Mouse (Mus musculus): ENCODE results near the gene Gm12355. TPM values are rescaled to one million over a fixed set of nuclear protein-coding genes. Genes with fewer than 3 reads are reported as not detected.
"Not testable (repeated sequence)": the region's sequence is repeated elsewhere in the genome, so short reads cannot be mapped to it uniquely, and the experiment has no call there.

Gm12355 gene
- polyA plus RNA-seq, 1 experiment from 2014 or later = 5.0 TPM

- Histone ChIP-seq H3K4me2 (no peak overlapping the region), H3K27ac (no peak overlapping the region), H3K36me3 (no peaks in the 10 kb centered on the region), H3K4me3 (replicated peaks) (no peak overlapping the region), H3K4me1 (no peaks in the 10 kb centered on the region), H3K27me3 (replicated peaks) (no peaks in the 10 kb centered on the region), H3K9me3 (no peaks in the 10 kb centered on the region), H3K9ac (no peak overlapping the region)
- ATAC-seq (ENCODE audit: insufficient read depth, low FRiP score, low read depth) = no peak
- WGBS = 57% methylated on average over 5 of the region's 5 CpGs
These were observed 14.6 kb upstream of the Gm12355 start for GRCm38 (mm10) chr11:98640091-98640490.

- 75% methylated on average over 1 of the region's 1 CpGs for WGBS
- Histone ChIP-seq H3K9ac (no peak overlapping the region), H3K9me3 (no peaks in the 10 kb centered on the region), H3K27ac (no peak overlapping the region), H3K4me3 (replicated peaks) (no peak overlapping the region), H3K27me3 (replicated peaks) (no peaks in the 10 kb centered on the region), H3K4me2 (no peak overlapping the region), H3K36me3 (no peaks in the 10 kb centered on the region), H3K4me1 (no peaks in the 10 kb centered on the region)
- no peak for ATAC-seq (ENCODE audit: insufficient read depth, low FRiP score, low read depth)
These were observed 12.0 kb upstream of the Gm12355 start for GRCm38 (mm10) chr11:98637501-98637900.

- not testable (repeated sequence) for ATAC-seq (ENCODE audit: insufficient read depth, low FRiP score, low read depth); H3K4me2 ChIP-seq; H3K9ac ChIP-seq; H3K4me3 ChIP-seq (replicated peaks); H3K27me3 ChIP-seq (replicated peaks); H3K4me1 ChIP-seq; H3K27ac ChIP-seq; H3K36me3 ChIP-seq; H3K9me3 ChIP-seq
- WGBS = 31% methylated on average over 10 of the region's 10 CpGs
These were observed 10.0 kb upstream of the Gm12355 start for GRCm38 (mm10) chr11:98635312-98635970.

GRCm38 (mm10) chr11:98630646-98631045, 5.2 kb upstream of the Gm12355 start:
- no peak overlapping the region for H3K4me2 ChIP-seq
- H3K4me1 ChIP-seq = no peaks in the 10 kb centered on the region
- no peaks in the 10 kb centered on the region for H3K27me3 ChIP-seq (replicated peaks)
- no peak overlapping the region for H3K9ac ChIP-seq
- H3K9me3 ChIP-seq = no peaks in the 10 kb centered on the region
- no peaks in the 10 kb centered on the region for H3K36me3 ChIP-seq
- no peak overlapping the region for H3K27ac ChIP-seq
- H3K4me3 ChIP-seq (replicated peaks) = no peak overlapping the region
- 87% methylated on average over 5 of the region's 5 CpGs for WGBS
- no peak for ATAC-seq (ENCODE audit: insufficient read depth, low FRiP score, low read depth)

GRCm38 (mm10) chr11:98628706-98629105, 3.2 kb upstream of the Gm12355 start:
- H3K4me1 ChIP-seq = no peaks in the 10 kb centered on the region
- H3K9me3 ChIP-seq = no peaks in the 10 kb centered on the region
- no peak overlapping the region for H3K4me2 ChIP-seq
- 96% methylated on average over 3 of the region's 3 CpGs for WGBS
- H3K27ac ChIP-seq = no peak overlapping the region
- H3K4me3 ChIP-seq (replicated peaks) = no peak overlapping the region
- no peak overlapping the region for H3K9ac ChIP-seq
- H3K27me3 ChIP-seq (replicated peaks) = no peaks in the 10 kb centered on the region
- no peak for ATAC-seq (ENCODE audit: insufficient read depth, low FRiP score, low read depth)
- H3K36me3 ChIP-seq = no peaks in the 10 kb centered on the region

GRCm38 (mm10) chr11:98624381-98624780, 1.1 kb downstream of the Gm12355 start:
- not testable (repeated sequence) for H3K9me3 ChIP-seq; H3K4me1 ChIP-seq; H3K4me2 ChIP-seq; H3K27me3 ChIP-seq (replicated peaks); H3K9ac ChIP-seq; H3K4me3 ChIP-seq (replicated peaks); ATAC-seq (ENCODE audit: insufficient read depth, low FRiP score, low read depth); H3K36me3 ChIP-seq; H3K27ac ChIP-seq
- 92% methylated on average over 2 of the region's 2 CpGs for WGBS

- ATAC-seq (ENCODE audit: insufficient read depth, low FRiP score, low read depth); H3K9ac ChIP-seq; H3K4me3 ChIP-seq (replicated peaks); H3K27me3 ChIP-seq (replicated peaks); H3K9me3 ChIP-seq; H3K4me1 ChIP-seq; H3K4me2 ChIP-seq; H3K36me3 ChIP-seq; H3K27ac ChIP-seq: not testable (repeated sequence)
- WGBS = 75% methylated on average over 6 of the region's 6 CpGs
These were observed 1.5 kb downstream of the Gm12355 start for GRCm38 (mm10) chr11:98623981-98624380.

GRCm38 (mm10) chr11:98620791-98621190, 4.7 kb downstream of the Gm12355 start:
- Histone ChIP-seq H3K4me3 (replicated peaks) (no peak overlapping the region), H3K36me3 (no peaks in the 10 kb centered on the region), H3K27ac (no peak overlapping the region), H3K4me1 (no peaks in the 10 kb centered on the region), H3K9me3 (no peaks in the 10 kb centered on the region), H3K4me2 (no peak overlapping the region), H3K9ac (no peak overlapping the region), H3K27me3 (replicated peaks) (no peaks in the 10 kb centered on the region)
- no peak for ATAC-seq (ENCODE audit: insufficient read depth, low FRiP score, low read depth)
- 91% methylated on average over 13 of the region's 13 CpGs for WGBS

GRCm38 (mm10) chr11:98606763-98607162, 18.7 kb downstream of the Gm12355 start:
- no peak overlapping the region for H3K4me3 ChIP-seq (replicated peaks)
- H3K9ac ChIP-seq = no peak overlapping the region
- ATAC-seq (ENCODE audit: insufficient read depth, low FRiP score, low read depth) = no peak
- no peaks in the 10 kb centered on the region for H3K27me3 ChIP-seq (replicated peaks)
- H3K4me1 ChIP-seq = peaks cover 4% of the 10 kb centered on the region; the same call in 1 of the 2 replicates
- no peaks in the 10 kb centered on the region for H3K9me3 ChIP-seq
- no peak overlapping the region for H3K27ac ChIP-seq
- H3K36me3 ChIP-seq = no peaks in the 10 kb centered on the region
- no peak overlapping the region for H3K4me2 ChIP-seq
- 8% methylated on average over 3 of the region's 3 CpGs for WGBS

GRCm38 (mm10) chr11:98604911-98605310, 20.6 kb downstream of the Gm12355 start:
- not testable (repeated sequence) for H3K9ac ChIP-seq; H3K27me3 ChIP-seq (replicated peaks); H3K36me3 ChIP-seq; ATAC-seq (ENCODE audit: insufficient read depth, low FRiP score, low read depth); H3K9me3 ChIP-seq; H3K4me3 ChIP-seq (replicated peaks); H3K4me2 ChIP-seq; H3K4me1 ChIP-seq; H3K27ac ChIP-seq
- WGBS = 64% methylated on average over 6 of the region's 6 CpGs

GRCm38 (mm10) chr11:98603953-98604352, 21.5 kb downstream of the Gm12355 start:
- H3K27me3 ChIP-seq (replicated peaks) = peaks cover 9% of the 10 kb centered on the region; the same call in 1 of the 2 replicates
- no peak overlapping the region for H3K27ac ChIP-seq
- no peak overlapping the region for H3K4me3 ChIP-seq (replicated peaks)
- H3K36me3 ChIP-seq = no peaks in the 10 kb centered on the region
- no peak for ATAC-seq (ENCODE audit: insufficient read depth, low FRiP score, low read depth)
- H3K9me3 ChIP-seq = no peaks in the 10 kb centered on the region
- 83% methylated on average over 2 of the region's 2 CpGs for WGBS
- peaks cover 4% of the 10 kb centered on the region; the same call in 1 of the 2 replicates for H3K4me1 ChIP-seq
- H3K9ac ChIP-seq = no peak overlapping the region
- H3K4me2 ChIP-seq = no peak overlapping the region

- ATAC-seq (ENCODE audit: insufficient read depth, low FRiP score, low read depth) = peak; percentile 64
- H3K27me3 ChIP-seq (replicated peaks) = peaks cover 13% of the 10 kb centered on the region; the same call in 1 of the 2 replicates
- WGBS = 2% methylated on average over 18 of the region's 20 CpGs
- H3K27ac ChIP-seq = no peak overlapping the region
- no peaks in the 10 kb centered on the region for H3K36me3 ChIP-seq
- H3K4me3 ChIP-seq (replicated peaks) = peak overlapping the region; percentile 35
- no peak overlapping the region for H3K9ac ChIP-seq
- no peaks in the 10 kb centered on the region for H3K9me3 ChIP-seq
- peak overlapping the region; percentile 58 for H3K4me2 ChIP-seq
- peaks cover 4% of the 10 kb centered on the region; the same call in 1 of the 2 replicates for H3K4me1 ChIP-seq
These were observed 23.3 kb downstream of the Gm12355 start for GRCm38 (mm10) chr11:98602090-98602690.
